Mouse (Mus musculus) liver, embryonic 18 days (tissue): ENCODE data around the gene Sly. TPM values are rescaled to one million over a fixed set of nuclear protein-coding genes. Genes with fewer than 3 reads are reported as not detected.

Experiments used
- polyA plus RNA-seq: library from polyadenylated mRNA; depleted of rRNA; stranded (reverse); fragments of >200 nt; gene quantifications from 2 replicates; pipeline ENCODE4 v1.2.3, GENCODE M21; 2012; rRNA removed

Gene Sly
- polyA plus RNA-seq = not detected in 2 replicates

DNA sequence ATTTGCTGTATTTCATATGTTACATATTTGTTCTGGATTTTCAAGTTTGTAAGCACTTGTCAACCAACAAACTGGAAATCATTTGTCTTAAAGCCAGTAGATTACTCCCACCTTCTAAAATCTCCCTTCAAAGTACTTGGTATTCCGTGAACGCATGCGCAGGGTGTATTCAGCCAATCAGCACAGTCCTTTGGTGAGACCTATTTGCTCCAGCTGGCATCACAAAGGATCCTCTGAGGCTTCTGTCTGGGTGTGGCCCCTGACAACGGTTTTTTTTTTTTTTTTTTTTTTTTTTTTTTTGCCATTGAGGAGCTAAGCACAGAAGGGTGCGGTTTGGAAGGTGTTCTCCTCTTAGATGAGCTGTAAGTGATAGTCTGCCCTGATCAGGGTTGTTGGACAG is at the start of gene Sly:
TSS of gene Sly (plus strand) at position 301 of the 400 bp plus-strand sequence.

